Mouse (Mus musculus) C2C12 (cell line): Measurements from ENCODE around the gene Stmn1.

Source experiments
- CTCF ChIP-seq: IDR thresholded peaks from one replicate; pipeline ENCODE4 v1.5.1; 2011; ENCODE audit not compliant: control insufficient read depth, insufficient read depth, insufficient read length
- MYOD1 ChIP-seq: IDR thresholded peaks from one replicate; pipeline ENCODE4 v1.6.1; 2011; ENCODE audit warnings: low read depth; ENCODE audit not compliant: control insufficient read depth, insufficient read length
- MYOG ChIP-seq: IDR thresholded peaks from one replicate; pipeline ENCODE4 v1.6.1; 2011; ENCODE audit not compliant: control insufficient read depth, insufficient read length; ENCODE audit errors: extremely low read depth
- USF1 ChIP-seq: IDR thresholded peaks from one replicate; pipeline ENCODE4 v1.6.1; 2011; ENCODE audit warnings: low read depth, mild to moderate bottlenecking, control low read depth, moderate library complexity

DNA sequence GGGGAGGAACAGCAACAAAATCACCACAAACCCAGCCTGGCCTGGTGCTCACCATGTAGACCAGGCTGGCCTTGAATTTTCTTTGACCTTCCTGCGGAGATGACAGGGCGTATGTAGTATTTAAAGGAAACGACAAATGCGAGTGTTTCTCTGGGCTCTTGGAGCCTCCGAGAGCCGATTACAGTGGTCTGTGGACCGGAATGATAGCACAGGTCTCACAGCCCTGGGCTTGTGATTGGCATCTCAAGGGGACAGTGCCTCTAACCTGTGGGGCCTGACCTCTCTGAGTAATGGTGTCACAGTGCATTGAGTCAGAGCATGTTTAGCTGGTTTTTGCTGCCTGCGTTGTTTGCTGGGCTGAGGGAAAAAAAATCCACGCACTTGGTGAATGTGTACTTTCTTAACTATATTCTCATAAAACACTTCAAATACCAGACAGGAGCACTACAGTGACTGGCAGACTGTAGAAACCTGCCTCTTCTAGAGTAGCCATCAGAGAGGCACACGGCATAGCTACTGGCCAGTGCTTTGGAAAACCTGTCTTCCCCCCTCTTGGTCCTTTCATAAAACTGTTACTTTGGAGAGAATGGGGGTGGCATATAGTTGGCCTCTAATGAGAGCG, 46.3 kb downstream of the Stmn1 start:
- no peak for TF ChIP-seq CTCF
- TF ChIP-seq MYOD1, result no peak
- TF ChIP-seq USF1, result no peak
- no peak for TF ChIP-seq MYOG
